Mouse (Mus musculus): ENCODE measurements around the gene Prune2. TPM values are rescaled to one million over a fixed set of nuclear protein-coding genes. Genes with fewer than 3 reads are reported as not detected.

The Prune2 gene
- total RNA-seq, 2 experiments from 2014 or later = 28.0 to 34.7 TPM

- DNase-seq (ENCODE audit: low spot score in 2 of 2) = no peak
Measured at GRCm38 (mm10) chr19:17252845-17253244, 296.9 kb downstream of the Prune2 start.

- DNase-seq (ENCODE audit: low spot score in 2 of 2) = no peak
Measured at GRCm38 (mm10) chr19:17255511-17255910, 299.6 kb downstream of the Prune2 start.

DNA sequence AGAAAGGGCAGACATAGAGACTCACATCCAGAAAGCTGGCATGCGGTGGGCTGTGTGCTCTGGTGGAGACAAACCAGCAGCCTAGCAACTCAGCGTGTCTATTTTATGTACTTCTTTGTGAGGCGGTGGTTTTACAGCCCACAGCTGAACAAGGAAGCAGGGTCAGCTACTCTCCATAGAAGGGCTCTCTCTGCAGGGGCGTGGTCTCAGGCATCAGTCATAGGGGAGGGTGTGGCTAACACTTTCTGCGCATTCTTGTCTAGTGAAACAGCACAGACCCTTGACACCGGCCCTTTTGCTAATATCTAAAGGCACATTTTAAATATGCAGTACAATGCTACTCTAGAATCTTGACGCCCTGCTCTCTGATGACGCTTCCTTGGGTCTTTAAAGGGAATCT, 300.5 kb downstream of the Prune2 start:
- no peak for DNase-seq (ENCODE audit: low spot score in 2 of 2)

GRCm38 (mm10) chr19:17256867-17257266, 300.9 kb downstream of the Prune2 start:
- DNase-seq (ENCODE audit: low spot score in 2 of 2) = no peak

DNA sequence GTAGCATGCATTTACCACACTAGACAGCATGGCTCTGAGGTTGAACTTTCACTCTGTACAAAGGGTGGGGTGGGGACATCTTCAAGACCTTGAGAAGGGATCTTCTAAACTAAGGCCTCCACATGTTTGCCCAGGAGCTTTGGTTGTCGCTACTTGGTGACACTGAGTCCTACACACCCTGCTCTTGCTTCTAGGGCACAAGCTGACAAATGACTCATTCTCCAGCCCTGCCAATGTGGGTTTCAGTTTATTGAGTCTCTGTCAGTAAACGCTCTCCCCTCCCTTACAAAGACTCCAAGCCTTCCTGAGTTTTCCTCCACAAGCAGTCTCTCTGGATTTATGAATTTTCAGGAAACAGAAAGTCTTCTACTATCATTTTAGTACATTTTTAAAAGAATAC, 307.3 kb downstream of the Prune2 start:
- no peak for DNase-seq (ENCODE audit: low spot score in 2 of 2)

GRCm38 (mm10) chr19:17263679-17264370, 307.9 kb downstream of the Prune2 start:
- no peak for DNase-seq (ENCODE audit: low spot score in 2 of 2)

DNA sequence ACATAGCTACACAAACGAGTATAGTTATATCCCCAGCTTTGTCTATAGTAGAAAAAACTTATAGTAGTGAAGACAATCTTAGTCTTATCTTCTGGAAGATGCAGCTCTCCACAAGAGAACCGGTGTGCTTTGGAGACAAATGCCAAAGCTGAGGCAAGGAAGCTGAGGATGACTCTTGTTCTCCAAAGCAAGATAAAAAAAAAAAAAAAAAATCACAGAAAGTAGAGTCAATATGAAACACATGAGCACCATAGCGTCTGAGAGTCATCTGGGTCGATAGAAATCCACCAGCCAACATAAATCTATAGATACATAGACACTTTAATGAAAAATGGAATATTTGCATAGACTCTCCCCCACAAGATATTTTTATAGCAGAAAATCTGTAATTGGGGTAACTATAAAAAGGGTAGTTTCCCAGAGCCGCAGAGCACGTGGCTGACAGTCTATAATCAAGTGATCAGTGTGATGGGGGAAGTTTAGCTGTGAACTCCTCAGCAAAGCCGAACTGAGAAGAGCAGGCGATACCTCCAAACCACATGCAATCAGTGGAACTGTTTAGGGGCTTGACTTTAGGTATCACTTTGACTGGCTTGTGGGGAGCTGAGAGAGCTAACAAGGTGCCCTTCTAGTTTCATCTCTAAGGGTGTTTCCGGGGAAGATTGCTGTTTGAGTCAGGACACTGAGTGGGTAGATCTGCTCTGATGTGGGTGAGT, 308.7 kb downstream of the Prune2 start:
- no peak for DNase-seq (ENCODE audit: low spot score in 2 of 2)

GRCm38 (mm10) chr19:17268669-17269068, 312.8 kb downstream of the Prune2 start:
- DNase-seq (ENCODE audit: low spot score in 2 of 2) = no peak

GRCm38 (mm10) chr19:17271179-17271622, 315.3 kb downstream of the Prune2 start:
- DNase-seq (ENCODE audit: low spot score in 2 of 2) = no peak

GRCm38 (mm10) chr19:17272988-17273387, 317.1 kb downstream of the Prune2 start:
- no peak for DNase-seq (ENCODE audit: low spot score in 2 of 2)

Other genes starting within 250 kb of the Prune2 start
- gene Vps13a, start 175.2 kb upstream of the Prune2 start, total RNA-seq (2021) = 10 to 100 TPM; 26.7 to 37.7 TPM
- gene Foxb2, start 82.3 kb upstream of the Prune2 start, total RNA-seq (2021) = not detected